Mouse (Mus musculus) bone marrow, adult 2 months (tissue): ENCODE measurements around the gene Cdh19. TPM values are rescaled to one million over a fixed set of nuclear protein-coding genes. Genes with fewer than 3 reads are reported as not detected.

Experiments
- H3K27ac ChIP-seq: fragments of 200-500 bp; 2 replicates; pipeline ENCODE4 v1.5.1; 2012; ENCODE audit warnings: low read depth, mild to moderate bottlenecking, control low read depth, inconsistent platforms, low read length; ENCODE audit not compliant: control insufficient read depth, poor library complexity, insufficient read depth
- H3K4me1 ChIP-seq: fragments of 200-500 bp; 2 replicates; pipeline ENCODE4 v1.6.1; 2011; ENCODE audit warnings: low read length; ENCODE audit not compliant: control insufficient read depth, insufficient read depth
- H3K4me3 ChIP-seq: fragments of 200-500 bp; replicated peaks from 2 replicates; pipeline ENCODE3; 2011; ENCODE audit warnings: mild to moderate bottlenecking, low read depth, low read length, control low read depth; ENCODE audit not compliant: control insufficient read depth
- CTCF ChIP-seq: fragments of 200-500 bp; IDR thresholded peaks from 2 replicates; pipeline ENCODE4 v1.5.1; 2011; ENCODE audit warnings: low read length, control low read depth; ENCODE audit not compliant: control insufficient read depth, insufficient read depth
- POLR2A ChIP-seq: fragments of 200-500 bp; IDR thresholded peaks from 2 replicates; pipeline ENCODE4 v1.6.1; 2011; ENCODE audit warnings: low read depth, mild to moderate bottlenecking, control low read depth, low read length, borderline replicate concordance; ENCODE audit not compliant: control insufficient read depth
- WGBS: fragments of 180-500 bp; shearing (Covaris S2); methylation state at CpG from one replicate; pipeline ENCODE4 v1.1.7; 2018; 5-methylcytosine and 5-hydroxymethylcytosine counted together
- polyA plus RNA-seq: library from polyadenylated mRNA; stranded (reverse); fragments of >200 nt; gene quantifications from 2 replicates; pipeline ENCODE4 v1.2.4, GENCODE M21; 2011; ENCODE audit warnings: low replicate concordance; ENCODE audit not compliant: missing spikeins, insufficient read depth, insufficient read length

Cdh19 gene
- not detected in 2 replicates for polyA plus RNA-seq

DNA sequence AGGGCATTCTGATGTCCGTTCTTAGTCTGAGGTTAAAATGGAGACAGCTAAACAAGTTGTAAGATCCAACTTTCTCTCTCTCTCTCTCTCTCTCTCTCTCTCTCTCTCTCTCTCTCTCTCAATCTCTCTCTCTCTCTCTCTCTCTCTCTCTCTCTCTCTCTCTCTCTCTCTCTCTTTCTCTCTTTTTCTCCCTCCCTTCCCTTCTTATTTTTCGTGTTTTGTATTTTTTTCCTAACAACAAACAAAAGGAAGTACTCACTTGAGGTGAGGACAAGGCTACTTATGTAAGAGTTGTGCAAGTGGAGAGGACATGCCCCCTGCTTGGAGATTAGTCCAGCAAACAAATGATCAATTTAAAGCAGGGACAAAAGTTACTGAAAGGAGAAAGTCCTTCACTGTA is at the start of gene Cdh19:
Cdh19 (minus strand) TSS at position 101 of the 400 bp plus-strand sequence.
- Histone ChIP-seq H3K27ac (no peak within 1 kb of the TSS), H3K4me3 (no peak within 1 kb of the TSS), H3K4me1 (no peaks in the 10 kb centered on the region)
- TF ChIP-seq POLR2A (no peak), CTCF (no peak)
- WGBS = 51% methylated on average over 2 of the region's 2 CpGs

DNA sequence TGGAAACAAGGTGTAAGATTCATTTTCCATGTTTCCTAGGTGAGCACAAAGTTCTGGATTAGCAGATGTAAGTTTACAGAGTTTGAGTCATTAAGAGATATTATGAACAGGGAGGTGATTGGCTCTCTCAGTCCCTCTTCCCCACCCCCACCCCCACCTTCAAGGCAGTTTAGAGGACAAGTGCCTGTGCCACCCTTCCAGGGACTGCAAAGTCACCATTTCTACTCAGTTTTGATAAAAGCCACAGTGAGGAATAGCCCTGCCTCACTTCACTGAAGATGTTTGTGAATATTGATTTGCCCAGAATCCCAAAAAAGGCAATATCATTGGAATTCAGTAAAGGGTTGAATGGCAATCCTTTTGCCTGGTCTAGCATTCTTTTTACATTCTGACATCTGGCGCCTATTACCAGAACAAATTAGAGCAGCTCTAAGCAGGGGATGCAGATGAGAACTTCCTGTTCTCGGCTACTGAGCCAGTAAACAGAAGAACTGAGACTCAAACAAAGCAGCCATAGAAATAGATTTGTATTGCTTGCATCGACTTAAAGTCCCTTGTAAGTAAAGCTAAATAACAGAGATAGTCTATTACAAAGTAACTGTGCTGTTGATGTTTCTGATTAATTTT is 43.2 kb upstream of the Cdh19 start:
- no peak for TF ChIP-seq POLR2A
- no peak for TF ChIP-seq CTCF
- WGBS = 36% methylated on average over 3 of the region's 3 CpGs
- no peak overlapping the region for H3K4me3 ChIP-seq
- H3K4me1 ChIP-seq = no peaks in the 10 kb centered on the region
- no peak overlapping the region for H3K27ac ChIP-seq

- no peaks in the 10 kb centered on the region for H3K4me1 ChIP-seq
- TF ChIP-seq CTCF (no peak), POLR2A (no peak)
- H3K27ac ChIP-seq = no peak overlapping the region
- no peak overlapping the region for H3K4me3 ChIP-seq
Observed at GRCm38 (mm10) chr1:111017640-111018039, 40.3 kb upstream of the Cdh19 start.

DNA sequence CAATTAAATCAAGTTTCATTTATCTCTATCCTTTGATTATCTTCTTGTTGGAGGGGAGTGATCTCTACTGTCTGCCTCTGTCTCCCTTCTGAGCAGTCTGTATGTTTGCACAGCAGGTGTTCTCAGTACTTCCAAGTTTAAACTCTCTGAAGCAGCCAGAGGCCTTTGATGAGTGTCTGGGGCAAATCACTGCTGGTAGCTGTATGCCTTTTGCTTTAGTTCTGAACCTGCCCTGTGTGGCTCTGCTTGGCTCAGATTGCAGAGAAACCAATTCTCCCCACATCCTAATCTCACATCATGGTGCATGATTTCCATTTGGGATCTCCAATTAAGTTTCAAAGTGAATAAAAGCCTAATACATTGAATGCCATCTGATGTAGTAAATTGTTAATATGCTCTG is 12.4 kb upstream of the Cdh19 start:
- Histone ChIP-seq H3K4me1 (no peaks in the 10 kb centered on the region), H3K4me3 (no peak overlapping the region), H3K27ac (no peak overlapping the region)
- TF ChIP-seq POLR2A = no peak
- no peak for TF ChIP-seq CTCF

DNA sequence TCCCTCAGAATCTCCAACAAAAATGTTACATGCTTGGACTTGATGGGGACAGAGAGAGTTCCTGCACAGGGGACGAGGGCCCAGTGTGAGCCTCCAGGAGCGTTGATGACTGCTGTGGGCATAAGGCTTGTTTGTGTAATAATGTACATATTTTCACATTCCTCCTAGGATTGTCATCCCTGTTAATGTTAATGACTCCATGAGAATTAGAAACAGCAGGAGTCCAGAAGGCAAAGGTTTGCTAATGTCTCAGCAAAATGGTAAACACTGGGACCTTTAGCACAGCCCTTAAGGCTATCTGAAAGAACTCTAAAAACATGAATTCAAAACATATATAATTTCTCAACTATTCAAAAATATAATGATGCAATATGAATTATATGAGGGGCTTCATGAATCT is 8.2 kb downstream of the Cdh19 start:
- H3K27ac ChIP-seq = no peak overlapping the region
- no peaks in the 10 kb centered on the region for H3K4me1 ChIP-seq
- 67% methylated on average over 2 of the region's 2 CpGs for whole genome bisulfite sequencing
- TF ChIP-seq CTCF = no peak
- TF ChIP-seq POLR2A = no peak
- no peak overlapping the region for H3K4me3 ChIP-seq

GRCm38 (mm10) chr1:110909752-110910151 is 67.6 kb downstream of the Cdh19 start:
- Histone ChIP-seq H3K4me3 (no peak overlapping the region), H3K4me1 (no peaks in the 10 kb centered on the region), H3K27ac (no peak overlapping the region)
- no peak for TF ChIP-seq POLR2A
- no peak for TF ChIP-seq CTCF
- WGBS = 64% methylated on average over 1 of the region's 1 CpGs

DNA sequence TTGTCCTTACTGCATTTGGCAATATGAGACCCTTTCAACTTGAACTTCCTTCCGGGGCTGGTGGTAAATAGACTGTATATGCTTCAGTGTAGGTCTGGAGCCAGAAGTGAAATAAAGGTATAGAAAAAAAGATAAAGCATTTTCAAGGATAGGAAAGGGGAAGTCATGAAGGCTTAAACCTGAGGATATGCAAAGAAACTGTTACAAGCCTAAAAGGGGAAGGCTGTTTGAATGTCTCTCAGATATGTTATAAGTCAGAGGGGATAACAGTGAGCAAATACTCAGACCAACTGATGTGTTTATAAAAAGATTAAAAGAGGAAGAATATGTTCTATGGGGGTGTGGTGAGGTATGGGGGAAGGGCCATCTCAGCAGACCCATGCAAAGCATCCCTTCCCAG is 68.2 kb downstream of the Cdh19 start:
- Histone ChIP-seq H3K27ac (no peak overlapping the region), H3K4me1 (no peaks in the 10 kb centered on the region), H3K4me3 (no peak overlapping the region)
- no peak for TF ChIP-seq POLR2A
- TF ChIP-seq CTCF = no peak
- 67% methylated on average over 1 of the region's 1 CpGs for WGBS

DNA sequence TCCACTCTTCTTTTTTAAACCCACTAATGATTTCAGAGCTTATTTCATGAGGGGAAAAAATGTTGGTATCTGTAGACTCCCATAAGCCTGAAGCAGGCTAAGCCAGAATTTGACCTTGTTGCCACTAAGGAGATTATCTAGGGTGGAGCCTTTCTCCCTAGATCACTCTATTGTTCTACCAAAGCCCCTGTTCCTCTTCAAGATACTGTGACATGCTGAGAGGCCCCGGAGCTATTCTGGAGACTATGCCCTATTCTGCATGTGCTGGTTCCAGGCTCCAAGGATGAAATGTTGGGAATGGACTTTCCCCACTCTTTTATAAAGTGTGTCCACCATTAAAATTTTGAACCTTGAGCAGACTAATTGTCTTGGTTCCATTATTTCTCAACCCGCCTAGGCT is 73.1 kb downstream of the Cdh19 start:
- TF ChIP-seq POLR2A = no peak
- TF ChIP-seq CTCF = no peak
- WGBS = 65% methylated on average over 2 of the region's 2 CpGs

More for the DNA sequence above, 73.1 kb downstream of the Cdh19 start:
- no peak overlapping the region for H3K4me3 ChIP-seq
- H3K27ac ChIP-seq = no peak overlapping the region
- H3K4me1 ChIP-seq = no peaks in the 10 kb centered on the region
